Mouse (Mus musculus) erythroblast, embryonic 14.5 days (primary cell): ENCODE results near the gene Serping1.

Source experiments
- GATA1 ChIP-seq: IDR thresholded peaks from 2 replicates; pipeline ENCODE4 v1.6.1; 2012; ENCODE audit warnings: low read length, inconsistent platforms, mixed read lengths
- TAL1 ChIP-seq: IDR thresholded peaks from 3 replicates; pipeline ENCODE4 v1.6.1; 2012; ENCODE audit warnings: low read length, inconsistent platforms, mixed read lengths

DNA sequence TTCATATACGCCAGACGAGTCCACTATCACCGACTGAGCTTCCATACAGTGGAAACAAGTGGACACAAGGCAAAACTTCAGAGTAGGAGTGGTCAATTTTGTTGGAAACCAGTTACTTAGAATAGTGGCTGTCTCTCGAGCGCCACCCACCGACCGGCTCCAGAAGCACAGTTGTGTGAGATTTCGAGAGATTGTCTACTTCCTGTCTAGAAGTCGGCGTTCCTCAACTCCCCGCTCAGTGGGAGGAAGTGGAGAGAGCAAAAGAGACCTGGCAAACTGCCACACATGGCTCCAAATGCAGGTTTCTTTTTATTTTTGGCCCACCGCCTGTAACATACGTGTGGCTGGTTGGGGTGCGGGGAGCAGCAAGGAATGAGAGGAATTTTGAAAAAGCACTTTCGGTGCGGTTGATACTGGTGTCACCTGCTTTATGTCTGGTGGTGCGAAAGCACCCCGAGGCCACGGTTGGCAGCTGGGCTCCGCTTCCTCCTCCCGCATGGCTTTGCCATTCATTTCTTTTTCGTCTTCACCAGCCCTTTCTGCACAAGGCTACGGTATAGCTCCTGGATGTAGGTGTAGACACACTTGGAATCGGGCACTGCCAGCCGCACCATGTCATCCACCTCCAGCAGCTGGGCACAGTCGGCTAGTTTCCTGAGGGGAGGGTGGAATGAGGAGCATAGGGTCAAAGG lies 35.8 kb upstream of the Serping1 start:
- TF ChIP-seq TAL1 = no peak
- no peak for TF ChIP-seq GATA1
